Mouse (Mus musculus): ENCODE data around the gene Myl10.
"Not testable (repeated sequence)": the region's sequence is repeated elsewhere in the genome, so short reads cannot be mapped to it uniquely, and the experiment has no call there.

DNA sequence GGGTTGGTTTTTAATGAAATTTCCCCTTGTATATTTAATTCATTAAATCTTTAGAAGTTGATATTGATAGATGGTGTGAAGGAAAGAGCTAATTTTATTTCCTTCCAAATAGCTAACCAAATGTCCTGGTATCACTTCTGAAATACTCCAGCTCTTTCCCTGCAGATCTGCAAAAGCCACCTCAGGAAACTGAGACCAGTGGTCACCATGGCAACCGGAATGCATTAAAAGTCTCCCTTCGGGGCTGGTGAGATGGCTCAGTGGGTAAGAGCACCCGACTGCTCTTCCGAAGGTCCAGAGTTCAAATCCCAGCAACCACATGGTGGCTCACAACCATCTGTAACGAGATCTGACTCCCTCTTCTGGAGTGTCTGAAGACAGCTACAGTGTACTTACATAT, 33.3 kb downstream of the Myl10 start:
- TF ChIP-seq GATA1, TAL1 (IDR thresholded peaks at IDR 0.05; ENCODE audit: low read length): not testable (repeated sequence)

Measured in erythroblast, embryonic 14.5 days (primary cell).